Mouse (Mus musculus) left cerebral cortex, postnatal 36 days (tissue): ENCODE measurements around the gene Rora. TPM values are rescaled to one million over a fixed set of nuclear protein-coding genes. Genes with fewer than 3 reads are reported as not detected.

Source experiments
- DNase-seq, 2 experiments: peaks; one replicate each; pipeline ENCODE4 v3.0.0; 2021 to 2022; ENCODE audit warnings: low spot score in 2 of 2, mixed read lengths in 1 of 2
- intact Hi-C: fragments of 180-260 bp; cut with DNase I; formaldehyde crosslinking; loops from one replicate; pipeline ENCODE4 v1.15.1; 2025
- total RNA-seq, 2 experiments: library from RNA; stranded (reverse); gene quantifications; 2 replicates each; pipeline ENCODE4 v1.2.3; 2021

Gene Rora
- total RNA-seq, 2 experiments from 2014 or later, result 69.0 to 81.9 TPM

DNA sequence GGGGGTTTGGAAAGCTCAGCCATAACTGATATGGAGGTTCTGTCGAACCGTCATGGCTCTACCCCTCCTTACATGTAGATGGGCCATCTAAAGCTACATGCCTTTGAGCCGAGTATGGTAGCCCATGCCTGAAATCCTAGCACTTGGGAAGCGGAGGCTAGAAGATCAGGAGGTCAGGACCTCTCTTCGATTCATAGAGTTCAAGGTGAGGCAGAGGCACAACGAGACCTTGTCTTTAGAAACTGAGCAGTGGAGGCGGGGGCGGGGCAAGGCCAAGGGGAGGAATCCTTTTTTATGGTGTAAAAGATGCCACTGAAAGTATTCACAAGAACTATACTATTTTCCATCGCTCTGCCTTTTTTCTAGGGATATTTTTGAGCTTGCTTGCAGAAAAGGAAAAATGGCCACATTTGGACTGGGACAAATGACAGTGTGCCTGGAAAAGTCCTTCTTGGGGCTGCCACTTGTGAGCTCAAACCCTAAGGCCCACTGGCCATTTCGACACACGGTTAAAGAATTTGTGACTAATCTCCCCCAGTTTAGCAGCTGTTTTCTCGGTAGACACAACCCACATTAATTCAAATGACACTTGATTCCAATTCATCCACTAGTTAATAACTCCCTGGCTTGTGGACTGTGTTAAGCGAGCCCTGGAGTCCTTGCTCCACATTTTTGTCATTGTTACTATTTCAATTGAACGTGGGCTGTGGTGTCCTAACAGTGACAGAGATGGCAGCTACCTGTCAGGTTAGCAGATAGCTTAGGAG is 679.4 kb downstream of the Rora start:
- DNase-seq, result no peak
- intact Hi-C loops, result no loop called here

DNA sequence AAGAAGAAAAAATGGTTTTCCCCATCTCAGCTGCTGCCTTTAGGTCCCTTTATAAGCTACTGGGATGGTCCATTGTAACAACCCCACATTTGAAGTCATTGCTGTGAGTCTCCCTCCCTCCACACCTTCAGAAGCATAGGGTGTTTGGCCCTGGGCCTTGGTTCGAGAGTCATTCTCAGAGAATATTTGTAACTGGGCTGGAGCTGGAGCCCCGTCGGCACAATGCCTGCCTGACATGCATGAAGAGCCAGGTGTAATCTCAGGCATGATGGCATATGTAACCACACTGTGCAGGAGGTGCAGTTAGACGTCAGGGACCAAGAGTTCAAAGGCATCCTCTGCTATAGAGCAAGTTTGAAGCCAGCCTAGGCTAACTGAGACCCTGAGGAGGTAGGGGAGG is 680.1 kb downstream of the Rora start:
- no peak for DNase-seq
- intact Hi-C loops, result no loop called here

DNA sequence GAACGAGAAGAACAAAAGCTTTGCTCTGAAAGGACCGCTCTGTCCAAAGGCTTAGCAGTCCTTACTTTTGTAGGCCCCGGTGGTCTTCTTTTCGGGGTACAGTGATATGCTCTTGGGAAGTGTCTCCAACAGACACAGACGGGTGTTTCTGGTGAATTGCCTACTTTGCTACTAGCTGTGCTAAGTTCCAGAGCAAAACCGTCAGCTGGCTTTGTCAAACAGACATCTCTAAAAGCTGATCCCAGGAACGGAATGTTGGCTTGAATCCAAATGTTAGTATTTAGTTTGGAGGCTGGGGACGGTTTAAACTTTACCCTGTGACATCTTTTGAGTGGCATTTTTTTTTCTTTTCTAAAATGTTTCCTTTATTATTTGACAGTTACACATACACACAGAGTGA is 680.5 kb downstream of the Rora start:
- no peak for DNase-seq
- intact Hi-C loops, result no loop called here

DNA sequence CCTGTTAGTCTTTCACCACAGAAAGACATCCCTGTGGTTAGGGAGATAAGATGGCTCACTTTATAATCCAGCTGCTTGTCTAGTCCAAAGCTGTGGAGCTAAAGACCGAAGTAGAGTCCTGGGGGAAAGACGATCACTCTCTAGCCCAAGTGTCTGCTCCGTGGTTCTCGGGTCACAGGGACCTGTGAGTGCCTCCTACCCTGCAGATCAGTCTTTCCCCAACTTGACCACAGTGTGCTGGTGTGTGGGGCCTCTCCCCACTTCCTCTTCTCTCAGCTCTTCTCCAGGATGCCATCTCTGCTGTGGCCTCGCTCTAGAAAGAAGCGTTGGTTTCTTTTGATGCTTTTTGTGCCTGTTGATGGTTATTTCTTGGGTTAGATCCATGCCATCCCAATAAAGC is 682.5 kb downstream of the Rora start:
- intact Hi-C loops, result no loop called here
- no peak for DNase-seq

DNA sequence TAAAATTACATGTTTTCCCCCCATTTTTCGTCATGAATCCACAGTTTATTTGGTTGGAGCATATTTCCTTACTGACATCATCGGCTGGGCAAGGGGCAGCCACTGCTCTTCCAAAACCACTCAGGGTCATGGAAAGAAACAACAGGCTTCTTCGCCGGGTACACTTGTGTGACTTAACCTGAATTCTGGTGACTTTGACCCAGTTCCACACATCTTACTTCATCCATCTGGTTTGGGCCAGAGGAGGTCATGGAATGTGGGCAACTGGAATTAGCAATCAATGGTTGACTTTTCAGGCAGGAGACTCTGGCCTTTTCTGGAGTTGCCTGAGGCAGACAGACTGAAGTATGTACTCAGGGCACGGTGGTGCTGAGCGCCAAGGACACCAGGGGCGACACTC is 685.6 kb downstream of the Rora start:
- intact Hi-C loops, result no loop called here
- DNase-seq, result no peak

DNA sequence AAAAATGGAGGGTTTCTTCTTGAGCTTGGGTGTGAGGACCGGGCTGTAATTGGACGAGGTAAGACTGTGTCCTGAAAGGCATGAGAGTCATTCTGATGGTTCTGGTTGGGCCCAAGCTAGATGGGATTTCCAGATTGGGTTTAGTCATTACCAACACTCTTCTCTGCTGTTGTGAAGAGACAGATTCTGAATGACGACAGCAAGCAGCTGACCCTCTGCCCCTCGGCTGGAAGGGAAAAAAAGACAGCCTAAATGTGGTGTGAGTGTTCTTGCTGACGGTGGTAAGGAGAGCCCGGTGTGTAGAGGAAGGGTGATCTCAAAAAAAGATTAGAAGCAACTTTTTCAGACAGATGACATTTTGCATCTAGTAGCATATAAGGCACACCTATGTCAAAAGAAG is 686.2 kb downstream of the Rora start:
- DNase-seq, result no peak
- intact Hi-C loops, result no loop called here

DNA sequence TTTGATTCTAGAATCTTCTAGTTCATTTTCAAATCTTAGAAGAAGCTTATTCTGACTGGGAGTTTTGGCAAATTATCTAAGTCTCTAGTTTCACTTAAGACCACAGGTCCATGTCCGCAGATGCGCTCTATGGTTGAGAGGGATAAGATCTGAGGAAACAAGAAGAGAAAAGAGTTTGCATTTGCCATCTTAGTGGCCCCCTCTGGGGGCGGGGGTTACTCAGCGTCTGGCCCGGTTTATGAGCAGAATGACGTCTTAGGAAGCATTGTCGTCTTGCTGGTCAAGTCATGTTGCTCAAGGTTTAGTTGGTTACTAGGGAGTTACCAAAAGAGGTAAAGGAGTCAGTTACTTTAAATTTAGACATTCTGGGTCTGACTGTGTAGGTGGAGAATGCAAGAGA is 686.8 kb downstream of the Rora start:
- no peak for DNase-seq
- intact Hi-C loops, result no loop called here

DNA sequence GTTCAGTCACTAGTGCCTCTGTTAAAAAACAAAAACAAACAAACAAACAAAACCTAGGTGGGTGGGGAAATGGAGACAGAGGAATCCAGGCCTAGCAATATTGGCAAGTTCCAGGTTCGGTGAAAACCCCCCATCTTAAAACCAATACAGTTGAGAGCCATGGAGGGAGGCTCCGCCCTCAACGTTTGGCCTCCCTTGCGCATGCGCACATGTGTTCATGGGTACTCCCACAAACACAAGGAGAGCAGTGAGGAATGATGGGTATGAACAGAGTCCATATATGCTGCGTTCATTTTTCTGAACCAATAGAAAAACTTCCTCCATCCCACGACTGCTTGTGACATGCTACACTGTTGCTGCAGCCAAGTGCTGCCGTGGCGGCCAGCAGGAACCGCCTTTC is 690.3 kb downstream of the Rora start:
- no peak for DNase-seq
- intact Hi-C loops, result no loop called here

DNA sequence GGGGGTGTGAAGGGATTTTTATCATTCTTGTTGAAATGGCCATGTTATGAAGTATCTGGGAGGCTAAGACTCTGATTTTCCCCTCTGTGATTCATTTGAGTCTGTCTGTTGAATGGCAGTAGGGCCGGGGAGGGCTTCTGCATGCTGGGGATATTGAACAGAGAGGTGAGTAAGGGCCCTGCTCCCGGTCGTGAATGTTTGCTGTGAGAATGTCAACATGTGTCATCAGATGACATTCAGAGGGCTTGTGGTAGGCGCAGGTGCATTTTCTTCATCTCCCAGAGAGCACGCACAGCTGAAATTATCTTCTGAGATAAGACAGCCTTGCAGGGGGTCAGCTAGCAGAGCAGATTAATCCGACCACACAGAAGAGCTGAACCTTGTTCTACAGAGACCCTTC is 692.0 kb downstream of the Rora start:
- intact Hi-C loops, result no loop called here

DNA sequence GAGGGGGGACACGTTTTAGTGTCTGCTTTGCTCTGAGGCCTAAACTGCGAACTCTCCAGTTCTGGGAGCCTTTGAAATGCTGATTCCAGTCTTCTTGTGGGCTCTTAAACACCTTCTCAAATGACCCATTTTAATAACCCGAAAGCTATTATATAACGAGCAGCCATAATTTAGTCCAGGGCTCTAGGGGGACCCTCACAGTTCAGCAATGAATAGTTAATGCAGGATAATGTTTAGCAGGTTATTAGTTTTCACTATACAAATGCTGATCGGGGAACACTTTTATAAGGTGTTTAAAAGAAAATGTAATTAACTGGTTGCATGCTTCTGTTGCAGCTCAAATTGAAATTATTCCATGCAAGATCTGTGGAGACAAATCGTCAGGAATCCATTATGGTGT is 694.2 kb downstream of the Rora start:
- no peak for DNase-seq
- intact Hi-C loops, result no loop called here

More for the DNA sequence above, 692.0 kb downstream of the Rora start:
- DNase-seq, result no peak

DNA sequence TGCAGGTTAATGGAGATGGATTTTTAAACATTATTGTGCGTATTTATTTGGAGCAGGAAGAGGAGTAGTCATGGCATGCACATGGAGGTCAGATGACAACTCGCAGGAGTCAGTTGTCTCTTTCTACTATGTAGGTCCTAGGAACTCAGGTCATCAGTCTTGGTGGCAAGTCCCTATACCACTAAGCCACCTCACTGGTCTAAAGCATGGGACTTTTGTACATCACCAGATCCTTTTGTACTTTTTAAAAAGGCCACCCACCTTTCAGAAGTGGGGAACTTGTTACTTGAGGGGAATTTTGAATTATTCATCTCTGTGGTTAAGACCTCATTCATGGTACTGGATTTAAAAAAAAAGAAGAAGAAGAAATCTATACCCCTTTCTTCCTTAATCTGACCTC is 696.0 kb downstream of the Rora start:
- no peak for DNase-seq
- intact Hi-C loops, result no loop called here

DNA sequence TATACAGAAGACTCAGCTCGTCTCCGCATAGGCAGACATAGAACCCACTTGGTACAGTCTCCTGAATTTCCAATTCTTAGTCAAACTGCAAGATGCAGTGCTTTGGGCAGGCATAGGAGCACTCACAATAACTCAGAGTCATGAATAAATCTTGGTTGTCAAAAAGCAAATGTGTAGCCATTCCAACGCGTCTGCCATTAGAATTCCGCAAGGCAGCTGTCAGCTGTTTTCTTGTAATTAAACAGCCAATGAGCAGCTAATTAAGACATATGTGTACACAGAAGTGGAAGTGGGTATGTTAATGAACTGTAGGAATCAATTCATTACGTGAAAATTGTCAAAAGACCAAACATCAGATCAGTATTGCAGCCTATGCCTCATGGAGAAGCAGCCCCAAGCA is 700.6 kb downstream of the Rora start:
- intact Hi-C loops, result no loop called here
- no peak for DNase-seq

DNA sequence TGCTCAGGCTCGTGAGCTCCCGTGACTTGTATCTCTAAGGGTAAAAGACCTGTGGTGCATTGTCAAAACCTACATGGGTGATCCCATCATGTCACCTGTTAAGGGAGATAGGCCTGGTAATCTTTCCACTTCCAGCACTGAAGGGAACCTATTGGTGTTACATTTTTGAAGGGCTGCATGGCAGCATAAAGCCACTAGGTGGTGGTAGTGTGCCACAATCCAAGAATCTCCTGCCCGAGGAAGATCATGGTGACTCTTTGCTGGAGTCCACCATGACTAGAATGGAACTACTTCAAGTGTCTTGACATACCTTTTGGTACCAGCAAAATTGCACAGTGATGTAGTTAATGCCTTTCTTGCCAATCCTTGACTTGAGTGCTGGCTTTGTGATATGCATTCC is 704.2 kb downstream of the Rora start:
- DNase-seq, result peak; percentile 42 to 56
- intact Hi-C loops, result loop anchor here (5.0 kb wide), 1 partner anchor 124 kb away; no protein-coding TSS in a partner anchor

DNA sequence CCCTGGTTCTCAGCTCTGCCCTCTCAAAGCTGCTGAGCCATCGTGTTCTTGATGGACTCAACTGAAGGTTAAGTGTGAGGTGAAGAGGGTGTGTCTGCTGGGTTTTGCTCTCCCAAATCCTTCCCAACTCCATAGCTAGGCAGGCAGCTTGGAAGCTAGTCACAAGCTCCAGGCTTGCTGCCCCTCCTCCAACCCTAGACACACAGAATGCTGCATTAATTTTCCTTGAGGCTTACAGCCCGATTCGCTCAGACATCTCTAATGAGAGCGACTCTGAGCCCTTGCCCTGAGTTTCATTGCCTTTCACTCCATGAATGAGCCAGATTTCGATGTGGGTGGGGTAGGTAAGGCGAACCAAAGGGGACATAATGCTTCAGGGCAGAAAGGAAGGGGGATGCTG is 705.2 kb downstream of the Rora start:
- intact Hi-C loops, result loop anchor here (5.0 kb wide), 1 partner anchor 124 kb away; no protein-coding TSS in a partner anchor
- DNase-seq, result no peak

DNA sequence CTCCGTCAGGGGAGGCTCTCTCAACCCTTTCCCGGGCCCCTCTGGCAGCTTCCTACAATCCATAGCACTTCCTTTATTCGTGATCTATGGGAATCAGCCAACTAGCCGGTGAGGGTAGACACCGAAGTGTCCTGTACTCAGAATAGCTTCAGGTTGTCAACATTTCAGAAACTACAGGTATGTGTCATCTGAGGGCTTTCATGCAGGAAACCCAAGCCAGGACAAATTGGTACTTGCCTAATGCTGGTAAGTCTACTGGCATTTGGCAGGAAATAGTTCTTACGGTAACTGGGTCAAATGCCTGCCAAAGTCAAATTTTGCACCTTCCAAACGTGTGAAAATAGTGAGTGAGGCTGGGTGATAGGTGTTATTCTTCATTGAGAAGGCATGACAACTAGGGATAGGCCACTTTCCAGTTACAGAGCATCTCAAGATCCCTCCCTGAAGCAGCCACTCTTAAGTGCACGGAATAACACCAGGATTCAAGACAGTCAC is 708.4 kb downstream of the Rora start:
- intact Hi-C loops, result no loop called here
- no peak for DNase-seq

DNA sequence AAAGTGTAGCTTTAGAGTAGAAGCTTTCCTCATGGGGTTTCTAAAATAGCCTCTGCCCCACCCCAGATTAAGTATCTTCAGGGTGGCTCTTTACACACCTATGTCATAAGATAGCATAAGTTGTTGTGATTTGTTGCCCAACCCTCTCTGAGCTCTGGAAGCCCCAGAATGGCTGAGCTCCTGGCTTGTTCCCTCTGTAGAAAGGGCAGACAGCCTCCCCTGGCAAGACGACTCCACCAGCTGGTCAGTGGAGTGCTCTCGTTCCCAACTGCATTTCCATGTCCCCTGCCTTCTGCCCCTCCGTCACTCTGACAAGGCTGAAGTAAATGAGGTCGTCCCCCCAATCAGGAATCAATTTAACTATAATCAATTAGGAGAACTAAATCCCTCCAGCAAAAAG is 709.2 kb downstream of the Rora start:
- DNase-seq, result no peak
- intact Hi-C loops, result no loop called here

DNA sequence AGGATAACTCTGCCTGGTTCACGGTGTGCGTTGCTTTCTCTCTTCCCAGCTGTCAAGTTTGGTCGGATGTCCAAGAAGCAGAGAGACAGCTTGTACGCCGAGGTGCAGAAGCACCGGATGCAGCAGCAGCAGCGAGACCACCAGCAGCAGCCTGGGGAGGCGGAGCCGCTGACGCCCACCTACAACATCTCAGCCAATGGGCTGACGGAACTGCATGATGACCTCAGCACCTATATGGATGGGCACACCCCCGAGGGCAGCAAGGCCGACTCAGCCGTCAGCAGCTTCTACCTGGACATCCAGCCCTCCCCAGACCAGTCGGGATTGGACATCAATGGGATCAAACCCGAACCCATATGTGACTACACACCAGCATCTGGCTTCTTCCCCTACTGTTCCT is 710.5 kb downstream of the Rora start:
- no peak for DNase-seq
- intact Hi-C loops, result no loop called here

DNA sequence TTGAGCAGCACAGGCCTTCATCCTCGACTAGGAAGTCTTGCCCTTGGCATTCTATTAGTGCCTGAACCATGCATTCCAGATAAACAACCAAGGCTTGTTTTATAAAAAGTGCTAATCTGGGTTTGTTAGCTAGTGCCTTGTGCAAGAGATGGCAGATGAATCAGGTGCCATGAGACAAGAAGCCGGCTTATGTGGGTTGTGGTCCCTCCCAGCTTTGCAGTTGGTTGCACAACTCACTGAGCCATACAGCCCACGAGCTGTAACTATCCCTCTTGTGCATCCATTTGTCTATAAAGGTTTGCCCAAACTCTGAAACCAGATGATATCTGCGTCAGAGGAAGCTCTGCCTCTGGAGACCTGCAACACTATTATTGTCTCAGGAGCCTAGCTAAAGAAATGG is 713.5 kb downstream of the Rora start:
- intact Hi-C loops, result loop anchor here (5.0 kb wide), 1 partner anchor 110 kb away; no protein-coding TSS in a partner anchor
- DNase-seq, result no peak

DNA sequence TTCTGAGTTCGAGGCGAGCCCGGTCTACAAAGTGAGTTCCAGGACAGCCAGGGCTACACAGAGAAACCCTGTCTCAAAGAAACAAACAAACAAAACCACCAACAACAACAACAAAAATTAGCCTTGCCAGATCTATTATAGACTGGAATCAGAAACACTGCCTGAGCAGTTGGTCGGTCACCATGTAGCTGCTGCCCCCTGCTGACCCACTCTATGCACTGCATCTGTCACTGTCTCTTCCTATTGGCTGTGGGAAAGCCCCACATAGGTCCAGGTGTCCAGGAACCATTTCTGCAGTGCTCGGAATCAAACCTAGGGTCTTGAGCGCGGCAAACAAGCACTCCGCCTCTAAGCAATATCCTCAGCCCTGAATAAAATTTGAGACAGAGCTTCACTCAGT is 714.5 kb downstream of the Rora start:
- DNase-seq, result peak; percentile 54 to 59
- intact Hi-C loops, result loop anchor here (5.0 kb wide), 1 partner anchor 109 kb away; no protein-coding TSS in a partner anchor

DNA sequence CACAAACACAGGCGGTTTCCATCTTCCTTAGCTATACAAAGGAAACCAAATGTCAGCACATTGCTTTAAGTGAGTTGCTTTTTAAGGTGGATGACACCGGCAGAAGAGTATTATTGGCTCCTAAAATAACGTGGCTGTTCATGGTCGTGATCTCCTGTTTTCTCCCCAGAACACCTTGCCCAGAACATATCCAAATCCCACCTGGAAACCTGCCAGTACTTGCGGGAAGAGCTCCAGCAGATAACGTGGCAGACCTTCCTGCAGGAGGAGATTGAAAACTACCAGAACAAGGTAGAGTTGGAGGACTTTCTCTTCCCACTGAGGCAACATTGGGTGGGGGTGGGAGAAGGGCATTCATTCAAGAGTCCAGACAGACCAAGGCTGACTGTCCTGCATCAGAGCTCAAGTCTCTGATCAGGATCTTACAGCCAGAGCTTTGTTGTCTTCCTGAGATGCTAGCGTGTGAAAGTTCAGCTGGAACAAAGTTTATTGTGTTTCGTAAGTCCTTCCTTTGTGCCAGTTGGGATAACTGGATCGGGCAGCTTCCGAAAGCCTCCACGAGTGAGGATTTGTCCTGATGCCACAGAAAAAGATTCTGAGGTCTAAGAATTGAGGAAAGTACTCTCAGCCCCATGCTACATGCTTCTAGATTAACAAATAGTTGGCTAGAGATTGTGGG is 717.6 kb downstream of the Rora start:
- intact Hi-C loops, result no loop called here
- DNase-seq, result no peak

DNA sequence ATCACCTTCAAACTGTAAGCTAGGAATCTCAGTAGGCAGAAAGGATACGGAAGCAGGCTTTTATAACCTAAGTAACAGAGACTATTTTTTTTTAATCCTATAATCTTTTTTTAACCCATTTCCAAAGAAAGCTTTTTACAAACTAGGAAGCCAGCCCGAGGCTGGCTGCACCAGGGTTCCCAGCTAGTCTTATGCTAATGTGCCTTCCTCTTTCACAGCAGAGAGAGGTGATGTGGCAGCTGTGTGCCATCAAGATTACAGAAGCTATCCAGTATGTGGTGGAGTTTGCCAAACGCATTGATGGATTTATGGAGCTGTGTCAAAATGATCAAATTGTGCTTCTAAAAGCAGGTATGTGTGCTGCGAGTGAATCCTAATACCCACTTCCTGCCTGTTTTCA is 719.3 kb downstream of the Rora start:
- DNase-seq, result no peak
- intact Hi-C loops, result no loop called here
